15 mouse cellular contexts compared by ENCODE assay signal in the genomic region with DNA sequence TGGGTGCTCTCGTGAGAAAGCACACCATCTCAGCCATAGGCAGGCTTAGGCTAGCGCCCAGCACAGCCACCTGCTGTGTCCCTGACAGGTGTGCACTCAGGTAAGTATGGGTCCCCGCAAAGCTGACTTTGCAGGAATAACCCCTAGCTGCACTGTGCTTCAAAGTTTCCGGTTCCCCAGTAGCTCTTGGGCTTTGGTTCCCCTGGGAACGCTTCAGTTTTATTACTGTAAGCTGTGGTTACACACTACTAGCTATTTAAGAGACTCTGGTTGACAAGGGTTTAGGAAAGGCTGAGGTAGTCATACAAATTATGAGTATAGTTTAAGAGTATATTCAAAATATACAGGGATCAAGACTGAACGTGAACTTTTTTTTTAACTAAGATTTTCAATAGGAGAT. TPM values are rescaled to one million over a fixed set of nuclear protein-coding genes. Genes with fewer than 3 reads are reported as not detected.
"Had no signal": no experiment of that assay in that cellular context is flagged by ENCODE, and none has a peak within 500 bp of the region (broad histone marks: within the 10 kb centered on the region; RNA-seq: fewer than 3 reads in every experiment).

No protein-coding gene starts in this region.

- DNase-seq: kidney, adult 9 months; kidney, postnatal 36 days; layer of hippocampus, adult 9-11 months; layer of hippocampus, postnatal 36 days; liver; lung, adult 2 months; lung, postnatal 36 days; spleen, adult 18-20 months; thymus, postnatal 36 days had no signal

- ATAC-seq: intestine, postnatal 0 days; lung, postnatal 0 days had no signal

- H3K9me3 ChIP-seq: limb, embryonic 12.5 days had no signal

- H3K27ac ChIP-seq: kidney, postnatal 0 days; limb, embryonic 12.5 days; liver, embryonic 14.5 days had no signal

- H3K36me3 ChIP-seq: limb, embryonic 12.5 days had no signal

- H3K4me3 ChIP-seq: limb, embryonic 12.5 days had no signal

RNA-seq across cellular contexts. Expression of gene Slc35d3, which starts 1.5 kb away (rescaled TPM):
- total RNA-seq: neutrophil, adult 5-6 weeks had no signal
